Mouse (Mus musculus) lung, postnatal 25 days (tissue): ENCODE data around the gene Ssh1.

Experiments used
- DNase-seq: peaks from one replicate; pipeline ENCODE4 v3.0.0; 2022; ENCODE audit warnings: low spot score

Ssh1 gene

DNA sequence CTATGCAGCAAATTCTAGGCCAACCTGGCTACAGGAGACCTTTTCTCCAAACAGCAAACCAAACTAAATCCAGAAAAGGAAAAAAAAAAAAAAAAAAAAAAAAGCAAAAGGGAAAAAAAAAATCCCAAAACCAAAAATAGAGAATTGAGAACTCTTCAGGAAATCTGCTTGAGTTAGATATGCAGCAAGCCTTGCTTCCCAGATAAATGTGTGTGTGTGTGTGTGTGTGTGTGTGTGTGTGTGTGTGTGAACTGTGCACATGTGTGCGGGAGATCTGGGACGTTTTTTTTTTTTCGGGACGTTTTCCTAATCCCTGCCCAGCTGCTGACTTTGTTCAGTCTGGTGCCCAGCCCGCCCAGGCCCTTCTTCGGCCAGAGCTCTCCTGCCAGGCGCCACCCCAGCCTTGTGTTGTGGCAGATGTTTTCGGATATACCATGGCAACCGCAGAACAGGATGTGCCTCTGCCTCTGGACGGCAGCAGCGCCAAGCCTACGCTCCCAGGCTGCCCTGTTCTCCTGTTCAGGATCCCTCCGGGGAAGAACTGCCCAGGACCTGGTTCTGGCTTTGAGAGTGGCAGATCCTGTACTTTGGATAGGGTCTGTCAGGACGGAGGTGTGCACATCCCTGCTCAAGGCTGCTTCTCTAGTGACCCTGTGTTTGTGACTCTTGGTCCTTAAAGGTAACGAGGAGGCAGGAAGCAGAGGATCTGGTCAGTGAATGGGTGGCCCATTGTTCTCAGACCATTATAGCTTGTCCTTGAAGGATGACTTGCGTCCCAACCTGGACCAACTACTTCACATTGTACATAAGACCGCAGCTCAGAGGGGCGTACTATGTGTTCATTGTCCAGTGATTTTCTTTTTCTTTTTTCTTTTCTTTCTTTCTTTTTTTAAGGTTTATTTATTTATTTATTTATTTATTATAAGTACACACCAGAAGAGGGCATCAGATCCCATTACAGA lies 62.8 kb downstream of the Ssh1 start:
- peak; percentile 90 for DNase-seq

DNA sequence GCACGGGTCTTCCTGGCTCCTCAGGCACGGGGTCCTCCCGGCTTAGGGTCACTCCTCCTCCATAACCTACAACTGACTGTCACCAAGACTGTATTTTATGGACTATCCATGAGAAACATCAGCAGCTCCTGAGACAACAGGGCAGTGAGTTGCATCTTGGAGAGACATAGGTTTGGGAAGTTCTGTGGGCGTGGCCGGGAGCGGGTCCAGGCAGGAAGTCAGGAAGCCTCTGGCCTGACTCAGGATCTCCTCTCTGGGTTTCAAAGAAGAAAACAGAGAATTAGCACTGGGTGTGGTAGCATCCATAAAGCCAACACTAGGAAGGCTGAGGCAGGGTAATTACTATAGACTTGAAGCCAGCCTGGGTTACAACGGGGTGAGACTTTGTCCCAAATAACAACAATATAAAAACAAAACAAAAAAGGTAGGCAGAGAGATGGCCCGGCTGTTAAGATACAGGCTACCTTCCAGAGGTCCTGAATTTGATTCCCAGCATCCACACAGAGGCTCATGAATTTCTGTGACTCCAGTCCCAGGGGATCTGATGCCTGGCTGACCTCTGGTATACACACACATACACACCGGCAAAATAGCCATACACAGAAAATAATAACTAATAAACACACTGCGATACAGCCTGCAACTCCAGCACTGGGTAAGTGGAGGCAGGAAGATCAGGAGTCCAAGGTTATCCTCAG lies 63.6 kb downstream of the Ssh1 start:
- DNase-seq = peak; percentile 35

DNA sequence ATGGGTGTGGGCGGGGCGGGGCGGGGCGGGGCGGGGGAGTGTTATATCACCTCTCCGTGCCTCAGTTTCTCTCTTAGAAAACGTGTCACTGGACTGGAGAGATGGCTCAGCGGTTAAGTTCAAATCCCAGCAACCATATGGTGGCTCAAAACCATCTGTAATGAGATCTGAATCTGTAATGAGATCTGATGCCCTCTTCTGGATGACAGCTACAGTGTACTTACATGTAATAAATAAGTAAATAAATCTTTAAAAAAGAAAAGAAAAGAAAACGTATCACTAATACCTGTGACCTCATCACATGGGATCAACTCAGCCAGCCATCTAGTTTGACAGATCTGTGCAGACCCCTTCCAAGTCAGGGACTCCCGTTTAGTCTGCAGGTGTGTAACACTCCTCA lies 64.2 kb downstream of the Ssh1 start:
- no peak for DNase-seq

DNA sequence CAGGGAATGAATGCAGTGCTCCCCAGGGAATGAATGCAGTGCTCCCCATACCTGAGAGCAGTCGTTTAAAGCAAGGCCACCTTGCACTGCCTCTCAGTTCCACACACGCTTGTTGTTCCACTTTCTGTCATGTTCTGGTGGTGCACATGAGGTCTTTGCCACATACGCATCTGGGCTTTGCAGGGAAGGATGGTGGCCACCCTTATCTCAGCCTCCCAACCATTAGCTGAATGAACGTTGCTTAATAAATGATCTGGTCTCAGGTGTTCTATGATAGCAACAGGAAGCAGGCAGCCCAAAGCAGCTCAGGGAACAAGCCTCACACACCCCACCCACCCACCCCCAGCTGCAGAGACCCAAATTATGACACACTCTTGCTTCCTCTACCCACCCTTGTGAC lies 69.1 kb downstream of the Ssh1 start:
- DNase-seq = no peak

DNA sequence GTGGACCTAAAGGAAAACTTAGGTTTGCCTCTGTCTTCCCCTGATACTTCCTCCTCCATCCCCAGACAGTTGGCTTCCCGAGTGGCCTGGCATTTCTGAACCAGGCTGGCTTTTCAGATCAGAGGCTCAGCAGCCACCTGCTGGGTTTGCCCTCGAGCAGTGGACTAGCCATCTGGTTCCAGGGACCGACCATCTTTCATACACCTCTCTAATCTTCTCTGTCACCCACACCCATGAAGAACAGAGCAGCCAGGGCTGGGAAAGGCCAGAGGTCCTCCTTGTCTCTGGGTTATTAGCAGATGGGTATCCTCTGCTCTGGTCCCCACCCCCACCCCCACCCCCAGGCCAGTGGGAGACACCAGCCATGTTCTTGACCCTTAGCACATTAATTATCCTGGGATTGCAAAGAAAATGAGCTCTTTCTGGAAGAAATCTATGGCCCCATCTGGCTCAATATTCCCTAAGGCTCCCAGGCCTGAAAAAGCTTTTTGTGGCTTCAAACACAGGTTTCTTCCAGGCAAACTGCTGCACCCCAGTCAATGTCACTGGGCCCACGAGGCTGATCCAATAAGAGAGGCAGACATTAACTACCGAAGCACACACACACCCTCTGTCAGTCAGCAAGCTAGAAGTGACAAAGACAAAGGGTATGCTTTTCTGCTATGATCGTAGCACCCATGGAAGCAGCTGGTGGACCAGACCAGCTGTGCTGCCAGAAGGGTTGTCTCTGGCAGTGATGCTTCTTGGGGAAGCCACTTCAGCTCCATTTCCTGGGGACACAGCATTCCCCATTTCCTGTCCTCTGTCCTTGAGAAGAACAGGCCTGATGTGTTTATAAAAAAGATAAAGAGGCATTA lies 72.2 kb downstream of the Ssh1 start:
- no peak for DNase-seq

DNA sequence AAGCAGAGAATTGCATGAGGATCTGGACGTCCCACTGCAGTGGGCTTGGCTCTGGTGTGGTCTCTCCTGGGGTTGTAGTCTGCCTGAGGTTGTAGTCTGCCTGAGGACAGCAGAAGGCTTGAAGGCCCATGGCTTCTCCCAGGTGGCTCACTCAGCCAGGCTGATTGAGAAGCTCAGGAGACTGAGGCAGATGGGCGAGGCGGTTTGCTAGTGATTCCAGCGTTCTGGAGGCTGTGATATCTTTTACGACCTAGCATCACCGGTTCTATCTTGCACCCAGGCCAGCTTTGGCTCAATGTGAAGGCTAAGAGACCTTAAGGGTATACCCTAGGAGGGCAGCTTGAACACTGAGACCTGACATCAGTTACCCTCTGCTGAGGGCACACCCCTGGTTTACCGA lies 74.6 kb downstream of the Ssh1 start:
- no peak for DNase-seq

DNA sequence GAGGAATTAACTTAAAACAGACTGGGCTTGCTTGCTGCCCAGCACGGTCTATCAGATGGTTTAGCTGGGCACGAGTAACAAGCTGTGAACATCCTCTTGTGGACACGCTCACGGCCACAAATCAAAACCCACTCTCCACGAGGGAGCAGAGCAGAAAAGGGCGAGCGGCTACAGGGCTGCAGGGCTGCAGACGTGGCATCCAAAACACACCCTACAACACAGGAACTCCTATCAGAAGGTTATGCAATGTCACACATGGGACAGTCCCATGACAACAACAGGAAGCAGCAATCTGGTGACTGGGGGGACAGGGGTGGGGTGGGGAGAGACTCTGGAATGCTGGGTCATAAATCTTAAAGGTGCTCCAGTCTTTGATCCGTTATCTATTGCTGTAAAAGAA lies 75.0 kb downstream of the Ssh1 start:
- DNase-seq = peak; percentile 58

DNA sequence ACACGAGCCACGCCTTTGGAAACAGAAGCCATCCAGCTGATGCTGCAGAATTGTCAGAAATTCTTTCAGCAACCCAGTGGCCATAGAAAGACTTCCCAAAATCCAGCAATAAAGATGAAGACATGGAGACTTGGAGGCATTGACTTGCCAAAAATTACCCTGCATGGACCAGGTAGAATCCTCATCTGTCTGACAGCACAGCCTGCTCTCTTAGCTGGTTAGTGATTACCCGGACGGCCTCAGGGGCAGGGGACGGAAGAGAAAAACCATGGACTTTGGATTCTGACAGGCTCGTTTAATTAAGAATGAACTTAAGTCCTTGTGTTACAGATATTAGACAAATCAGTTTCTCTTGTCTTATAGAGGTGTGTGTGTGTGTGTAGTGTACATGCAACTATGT lies 83.0 kb downstream of the Ssh1 start:
- DNase-seq = no peak

DNA sequence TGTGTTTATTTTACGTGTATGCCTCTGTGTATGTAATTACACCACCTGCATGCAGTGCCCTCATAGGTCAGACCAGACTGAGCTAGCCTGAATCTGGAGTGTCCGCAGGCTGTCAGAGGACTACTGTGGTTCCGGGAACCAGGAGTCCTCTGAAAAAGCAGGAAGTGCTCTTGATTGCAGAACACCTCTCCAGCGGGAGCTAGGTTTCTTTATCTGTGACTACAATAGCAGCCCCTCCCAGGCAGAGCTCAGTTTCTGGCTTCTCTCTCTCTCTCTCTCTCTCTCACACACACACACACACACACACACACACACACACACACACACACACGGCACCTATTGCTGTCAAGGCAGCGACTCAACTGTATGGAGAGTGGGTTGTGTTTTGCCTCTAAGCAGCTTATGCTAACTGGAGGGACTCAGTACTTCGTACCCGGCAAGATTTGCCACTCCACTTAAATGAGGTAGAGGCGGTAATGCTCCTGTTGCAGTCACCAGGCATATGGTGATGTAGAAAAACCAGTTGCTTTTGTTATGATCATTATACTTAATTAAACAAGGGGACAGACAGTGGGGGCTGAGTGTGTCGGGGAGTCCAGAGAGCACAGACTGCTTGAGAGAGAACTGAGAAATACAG lies 83.5 kb downstream of the Ssh1 start:
- DNase-seq = peak; percentile 59

DNA sequence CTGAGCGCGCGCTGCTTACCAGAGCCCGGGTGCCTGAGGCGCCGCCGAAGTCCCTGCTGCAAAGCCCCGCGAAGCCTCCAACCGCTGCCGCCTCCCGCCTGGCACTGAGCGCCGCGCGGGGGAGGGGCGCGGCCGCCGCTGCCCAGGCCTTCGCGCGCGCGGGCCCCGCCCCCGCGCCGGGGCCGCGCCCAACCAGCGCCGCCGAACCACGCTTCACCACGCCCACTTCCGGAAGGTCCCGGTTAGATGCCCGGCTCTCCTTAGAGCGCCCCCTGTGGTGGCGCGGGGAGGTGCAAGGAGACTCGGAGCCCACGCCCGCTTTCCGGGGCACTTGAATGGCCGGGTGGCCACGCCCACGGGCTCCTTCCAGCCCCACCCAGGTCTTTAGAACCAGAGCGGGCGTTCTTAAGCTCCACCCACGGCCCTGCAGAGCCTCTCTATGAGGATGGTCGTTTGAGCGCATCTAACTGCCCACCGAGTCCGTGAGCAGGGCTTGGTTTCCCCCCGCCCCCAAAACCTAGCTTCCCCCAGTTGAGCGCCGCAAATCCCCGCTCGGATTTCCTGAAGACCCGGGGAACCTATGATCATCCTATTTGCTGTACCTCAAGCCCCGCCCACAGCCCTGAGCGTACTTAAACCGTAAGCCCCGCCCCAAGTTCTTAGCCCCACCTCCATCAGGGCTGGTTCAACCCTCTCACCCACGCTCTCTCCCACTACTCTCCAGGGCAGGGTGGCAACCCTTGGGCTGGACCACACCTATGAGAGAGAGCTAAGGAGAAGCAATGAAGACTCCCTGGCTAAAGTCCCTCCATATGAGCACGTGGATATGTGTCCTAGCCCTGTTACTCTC lies 84.9 kb downstream of the Ssh1 start, which contains the start of gene Coro1c:
Gene Coro1c, minus strand, starts transcription at position 167 of the 850 bp plus-strand sequence.
- DNase-seq = peak; percentile 99

DNA sequence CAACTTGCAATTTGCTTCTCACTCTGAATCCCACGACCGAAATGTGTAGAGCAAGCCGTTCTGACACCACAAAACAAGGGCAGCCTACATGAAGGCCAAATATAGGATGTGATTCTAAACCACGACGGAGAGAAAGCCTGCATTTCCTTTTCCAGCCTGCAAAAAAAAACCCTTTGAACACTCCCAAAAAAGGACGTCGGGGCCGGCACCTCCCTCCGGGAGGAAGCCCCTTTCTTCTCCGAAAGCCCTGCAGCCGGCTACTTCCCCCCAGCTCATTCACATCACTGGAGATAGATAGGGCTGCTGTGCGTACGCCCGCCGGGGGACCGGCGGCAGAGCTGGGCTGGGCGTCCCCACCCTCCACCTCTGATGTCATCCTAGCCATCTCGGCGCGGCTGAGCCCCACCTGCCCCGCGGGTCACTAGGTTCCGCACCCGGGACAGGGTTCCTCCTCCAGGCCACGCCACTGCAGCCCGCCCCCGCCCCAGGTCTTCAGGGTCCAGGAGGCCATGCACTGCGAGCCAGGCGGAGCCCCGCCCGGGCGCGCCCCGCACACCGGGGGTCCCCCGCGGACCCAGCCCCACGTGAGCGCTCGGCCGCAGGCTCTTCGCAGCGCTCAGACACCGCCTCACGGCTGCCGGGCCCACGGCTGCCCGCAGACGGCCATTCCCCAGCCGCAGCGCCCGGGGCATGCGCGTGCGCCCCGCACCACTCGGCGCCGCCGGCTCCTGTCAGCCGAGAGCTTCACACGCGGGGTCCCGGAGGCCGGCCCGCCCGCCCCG lies 85.7 kb downstream of the Ssh1 start:
- DNase-seq = peak; percentile 71

DNA sequence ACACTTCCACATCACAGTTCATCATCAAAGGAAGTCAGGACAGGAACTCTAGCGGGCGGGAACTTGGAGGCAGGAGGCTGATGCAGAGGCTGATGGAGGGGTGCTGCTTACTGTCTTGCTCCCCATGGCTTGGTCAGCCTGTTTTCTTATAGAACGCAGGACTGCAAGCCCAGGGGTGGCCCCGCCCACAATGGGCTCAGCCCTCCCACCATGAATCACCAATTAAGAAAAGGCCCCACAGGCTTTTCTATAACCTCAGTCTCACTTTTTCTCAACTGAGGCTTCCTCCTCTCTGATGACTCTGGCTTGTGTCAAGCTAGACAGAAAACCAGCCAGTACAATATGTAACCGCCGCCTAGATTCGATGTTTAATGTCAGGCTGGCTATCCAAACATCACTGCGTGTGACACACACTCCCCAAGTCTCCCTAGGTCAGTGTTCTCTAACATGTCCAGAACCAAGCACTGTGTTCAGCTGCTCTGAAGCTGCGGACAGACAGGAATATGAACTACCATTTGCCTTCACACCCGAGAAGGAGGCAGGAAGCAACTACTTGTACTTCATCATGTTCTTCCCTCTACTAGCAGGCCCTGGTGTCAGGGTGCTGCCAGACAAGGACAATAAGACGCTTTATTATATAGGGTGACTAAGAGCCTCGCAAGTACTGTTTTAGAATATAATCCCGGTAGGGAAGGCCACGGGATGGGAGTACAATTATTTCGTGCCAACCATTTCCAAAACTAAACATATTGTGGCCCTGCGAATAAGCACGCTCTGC lies 86.5 kb downstream of the Ssh1 start:
- DNase-seq = peak; percentile 53

DNA sequence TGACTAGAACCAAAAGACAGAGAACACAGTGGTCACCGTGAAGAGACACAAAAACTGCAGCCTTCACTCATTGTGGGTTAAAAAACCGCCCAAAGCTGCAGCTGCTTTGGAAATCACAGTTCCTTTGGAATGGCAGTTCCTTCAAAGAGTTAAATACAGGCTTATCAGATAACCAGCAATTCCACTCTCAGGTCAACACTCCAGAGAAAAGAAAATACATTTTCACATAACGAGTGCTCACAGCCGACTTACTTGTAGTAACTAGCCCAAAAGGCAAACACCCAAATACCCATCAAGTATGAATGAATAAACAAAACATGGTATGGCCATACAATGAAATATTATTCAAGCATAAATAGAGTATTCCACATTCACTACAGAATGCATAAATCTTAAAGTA lies 88.7 kb downstream of the Ssh1 start:
- no peak for DNase-seq

DNA sequence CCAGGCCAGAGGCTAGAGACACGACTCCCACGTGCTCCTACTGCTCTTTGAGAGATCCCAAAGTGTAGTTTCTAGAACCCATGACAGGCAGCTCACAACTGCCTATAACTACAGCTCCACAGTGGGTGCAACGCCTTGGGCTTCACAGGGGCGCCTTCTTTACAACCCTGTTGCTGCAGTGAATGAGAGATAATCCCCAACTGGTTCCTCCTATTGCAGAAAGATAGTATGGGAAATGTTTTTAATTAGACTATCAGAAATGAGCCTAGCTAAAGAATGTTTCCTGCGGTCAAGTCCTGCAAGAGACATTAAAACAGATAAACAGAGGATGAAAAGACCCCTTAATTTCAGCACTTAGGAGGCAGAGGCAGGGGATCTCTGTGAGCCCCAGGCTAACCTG lies 90.7 kb downstream of the Ssh1 start:
- no peak for DNase-seq

DNA sequence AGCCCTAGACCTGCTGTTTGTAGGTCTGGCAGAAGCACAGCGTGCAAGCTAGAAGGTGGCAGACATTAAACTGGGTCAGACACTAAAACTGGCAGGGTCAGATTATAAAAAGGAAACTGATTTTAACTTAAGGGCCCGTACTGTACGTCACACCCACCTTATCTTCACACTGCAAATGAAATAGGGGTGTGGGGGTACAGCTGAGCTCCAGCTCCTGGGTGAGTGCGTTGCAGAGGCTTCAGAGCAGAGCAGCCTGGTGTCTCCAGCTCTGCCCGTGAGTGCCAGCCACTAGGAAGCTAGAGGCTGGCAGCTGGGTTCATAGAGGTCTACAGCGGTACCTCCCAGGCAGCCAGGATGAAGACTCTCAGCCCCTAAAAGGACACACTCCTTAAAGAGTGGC lies 91.7 kb downstream of the Ssh1 start:
- DNase-seq = no peak

DNA sequence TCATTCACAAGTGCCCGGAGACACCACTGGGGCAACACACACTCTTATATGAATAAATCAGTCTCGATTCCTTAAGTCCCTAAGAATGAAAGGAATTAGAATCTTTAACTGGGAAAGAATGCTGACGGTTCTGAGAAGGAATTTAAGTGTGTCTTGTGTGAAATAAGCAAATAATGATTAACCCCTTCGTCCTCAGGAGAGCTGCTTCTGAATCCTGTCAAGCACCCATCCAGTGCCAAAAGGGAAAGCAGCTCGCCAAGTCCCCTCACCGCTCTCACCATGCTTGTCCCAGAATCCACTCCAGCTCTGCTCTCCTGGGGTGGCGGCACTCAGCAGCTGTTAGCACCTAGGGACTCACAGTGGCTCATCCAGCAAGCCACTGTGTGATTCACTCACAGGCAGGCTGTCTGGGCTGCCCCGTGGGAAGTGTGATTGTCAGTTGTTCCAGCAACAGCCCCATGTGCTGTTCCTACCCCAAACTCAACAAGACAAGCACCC lies 92.6 kb downstream of the Ssh1 start:
- DNase-seq = peak; percentile 66

DNA sequence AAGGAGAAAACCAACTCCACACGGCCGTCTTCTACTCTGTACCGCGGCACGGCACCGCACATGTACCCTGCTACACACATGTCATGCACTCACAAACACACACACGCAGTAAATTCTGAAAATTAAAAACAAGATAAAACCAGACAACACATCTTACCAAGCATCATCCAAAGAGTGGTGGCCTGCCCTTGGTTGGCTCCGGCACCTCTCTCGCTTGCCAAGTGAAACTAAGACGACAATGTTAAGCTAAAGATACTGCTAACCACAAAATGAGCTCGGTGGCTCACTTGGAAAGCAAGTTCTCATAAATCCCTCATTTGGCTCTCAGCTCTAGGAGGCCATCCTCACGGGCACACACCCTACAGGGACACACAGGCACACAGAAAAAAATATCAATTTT lies 94.2 kb downstream of the Ssh1 start:
- DNase-seq = no peak

DNA sequence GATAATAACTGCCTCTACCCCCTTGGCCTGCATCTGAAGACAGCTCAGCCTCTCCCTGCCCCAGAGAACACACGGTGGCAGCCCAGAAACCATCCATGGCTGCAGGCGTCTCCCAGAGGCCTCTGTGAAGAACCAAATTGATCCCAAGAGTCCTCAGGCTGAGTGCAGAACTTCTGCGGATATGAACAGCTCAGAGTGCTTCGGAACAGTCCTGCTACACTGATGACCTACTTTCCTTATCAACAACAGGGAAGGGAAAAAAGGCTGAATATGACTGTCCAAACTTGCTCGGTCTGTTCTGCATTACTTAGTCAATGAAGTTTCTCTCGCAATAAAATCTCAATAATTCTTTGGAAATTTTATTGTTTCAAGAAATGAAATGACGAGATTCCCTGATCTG lies 101.7 kb downstream of the Ssh1 start:
- no peak for DNase-seq

DNA sequence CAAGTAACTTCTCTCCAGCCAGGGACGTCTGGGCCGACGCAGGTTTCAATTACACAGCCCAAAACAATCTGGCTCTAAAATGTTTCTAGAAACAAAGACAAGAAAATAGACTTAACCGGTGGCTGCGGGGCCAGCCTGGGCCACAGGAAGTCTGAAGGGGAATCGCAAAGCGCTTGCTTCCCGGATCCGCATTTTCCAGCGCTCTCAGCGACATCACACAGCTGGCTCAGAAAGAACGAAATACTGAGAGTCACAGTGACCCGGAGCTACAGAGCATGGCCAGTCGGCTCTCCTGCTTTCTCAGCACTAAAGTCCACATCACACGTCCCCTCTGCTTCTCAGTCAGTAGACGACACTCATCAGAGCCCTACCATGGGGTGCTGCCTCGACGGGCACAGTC lies 102.8 kb downstream of the Ssh1 start:
- DNase-seq = no peak
